Mouse (Mus musculus) forebrain, embryonic 14.5 days (tissue): ENCODE results near the gene Rhou. TPM values are rescaled to one million over a fixed set of nuclear protein-coding genes. Genes with fewer than 3 reads are reported as not detected.

ENCODE experiments used
- polyA plus RNA-seq: library from polyadenylated mRNA; unstranded; fragments of >200 nt; fragmentation: Nextera tagmentation; extraction: Ambion mirVana; gene quantifications from 2 replicates; pipeline ENCODE4 v1.2.1, GENCODE M21; 2014

The Rhou gene
- polyA plus RNA-seq, 1 experiment from 2014 or later = 7.1 TPM

Other genes starting within 250 kb of the Rhou start
- 0.11 TPM in 1 of 2 replicates, not detected in the other for gene Mc1r, start 246.8 kb upstream of the Rhou start, polyA plus RNA-seq
- gene Tubb3, start 242.5 kb upstream of the Rhou start, polyA plus RNA-seq = 1,786 and 1,955 TPM in 2 replicates
- 44.3 and 48.4 TPM in 2 replicates for gene Def8, start 230.4 kb upstream of the Rhou start, polyA plus RNA-seq
- 26.6 and 28.2 TPM in 2 replicates for gene Afg3l1, start 176.0 kb upstream of the Rhou start, polyA plus RNA-seq
- gene Dbndd1, start 138.5 kb upstream of the Rhou start, polyA plus RNA-seq = 94.2 and 104 TPM in 2 replicates
- 39.1 and 43.9 TPM in 2 replicates for gene Gas8, start 135.1 kb upstream of the Rhou start, polyA plus RNA-seq
- 68.2 and 74.5 TPM in 2 replicates for gene Rab4a, start 152.1 kb downstream of the Rhou start, polyA plus RNA-seq
- 5.2 and 6.7 TPM in 2 replicates for gene Ccsap, start 206.3 kb downstream of the Rhou start, polyA plus RNA-seq
- gene Acta1, start 240.8 kb downstream of the Rhou start, polyA plus RNA-seq = 3.4 and 4.4 TPM in 2 replicates